Mouse (Mus musculus): ENCODE data around the gene Slc36a1.

- TF ChIP-seq CTCF (IDR thresholded peaks at IDR 0.05; ENCODE audit: borderline replicate concordance, extremely low read depth, insufficient read depth, insufficient read length) (no peak), POLR2A (IDR thresholded peaks at IDR 0.05; ENCODE audit: borderline replicate concordance, extremely low read depth, insufficient read depth, insufficient read length, poor library complexity, severe bottlenecking) (no peak)
These were observed 11.9 kb downstream of the Slc36a1 start for GRCm38 (mm10) chr11:55216061-55216460.

All from brain, embryonic 14.5 days (tissue).